Mouse (Mus musculus): Measurements from ENCODE around the gene Casc4. TPM values are rescaled to one million over a fixed set of nuclear protein-coding genes. Genes with fewer than 3 reads are reported as not detected.

Gene Casc4
- 0.93 and 2.3 TPM in 2 replicates for polyA plus RNA-seq (2012; rRNA removed)

- no peak for DNase-seq (ENCODE audit: low read depth, low spot score)
- under 1% methylated on average over 43 of the region's 43 CpGs for WGBS
These were observed at the start of gene Casc4 for GRCm38 (mm10) chr2:121866632-121867050. Gene Casc4 (plus strand): TSS chr2:121866970.

GRCm38 (mm10) chr2:121821787-121822186 is 45.0 kb upstream of the Casc4 start:
- WGBS: 97% methylated on average over 7 of the region's 7 CpGs

DNA sequence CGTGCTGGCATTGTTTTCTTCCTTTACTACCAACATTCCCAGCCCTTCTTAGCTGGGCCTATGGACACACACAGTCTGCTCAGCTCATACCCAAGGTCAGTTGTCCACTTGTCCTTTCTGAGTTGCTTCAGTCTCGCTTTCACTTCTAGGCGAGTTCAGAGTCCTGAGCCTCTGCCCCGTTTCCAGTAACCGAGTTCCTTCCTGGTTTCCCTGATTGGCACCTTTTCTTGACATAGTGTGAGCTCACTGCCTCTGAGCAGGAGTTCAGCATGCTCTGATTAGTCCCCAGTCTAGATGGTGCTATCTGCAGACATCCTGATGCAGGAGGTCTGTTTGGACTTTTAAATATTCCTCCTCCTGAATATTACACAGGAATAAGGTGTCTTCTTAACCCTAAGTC is 42.1 kb upstream of the Casc4 start:
- DNase-seq (ENCODE audit: low read depth, low spot score): no peak
- WGBS: 34% methylated on average over 5 of the region's 5 CpGs

More at GRCm38 (mm10) chr2:121821787-121822186, 45.0 kb upstream of the Casc4 start:
- DNase-seq (ENCODE audit: low read depth, low spot score): no peak

DNA sequence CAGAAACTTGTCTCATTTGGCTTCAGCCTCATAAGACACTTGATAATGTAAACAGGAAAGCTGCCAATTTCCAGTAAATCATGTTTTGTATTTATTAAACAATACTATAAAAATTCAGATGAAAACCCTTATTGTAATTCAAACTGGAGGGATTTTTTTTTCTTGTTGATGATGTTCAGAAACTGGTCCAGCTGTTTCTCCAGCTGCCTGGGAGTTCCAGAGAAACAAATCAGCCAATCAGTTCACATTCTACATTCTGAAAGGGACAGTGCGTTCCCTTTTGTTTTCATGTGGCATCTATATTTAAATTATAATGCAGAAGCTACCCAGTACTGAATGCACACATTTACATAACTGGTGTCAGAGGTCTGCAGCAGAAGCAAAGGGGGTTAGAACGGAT is 40.6 kb upstream of the Casc4 start:
- no peak for DNase-seq (ENCODE audit: low read depth, low spot score)
- 64% methylated on average over 2 of the region's 2 CpGs for WGBS

- DNase-seq (ENCODE audit: low read depth, low spot score): no peak
- WGBS: 86% methylated on average over 3 of the region's 3 CpGs
These were observed 38.4 kb upstream of the Casc4 start for GRCm38 (mm10) chr2:121828411-121828810.

- 9% methylated on average over 5 of the region's 5 CpGs for WGBS
- no peak for DNase-seq (ENCODE audit: low read depth, low spot score)
These were observed 34.3 kb upstream of the Casc4 start for GRCm38 (mm10) chr2:121832484-121832894.

DNA sequence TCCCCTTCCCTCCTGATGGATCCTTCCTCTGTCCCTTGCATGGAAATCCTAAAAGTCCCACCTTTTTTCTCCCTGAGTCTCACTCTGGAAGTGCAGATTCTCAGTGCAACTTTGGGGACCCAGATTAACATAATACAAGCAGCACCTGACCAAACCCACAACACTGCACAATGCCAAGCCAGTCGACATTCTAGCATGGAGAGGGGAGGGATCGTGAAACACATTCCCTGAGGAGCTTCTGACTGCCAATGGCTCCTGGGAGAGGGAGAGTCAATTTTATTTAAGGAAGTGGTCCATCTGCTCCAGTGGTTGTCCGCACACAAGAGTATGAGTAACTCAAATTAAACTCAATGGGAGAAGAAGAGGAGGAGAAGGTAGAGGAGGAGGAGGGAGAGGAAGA is 31.8 kb upstream of the Casc4 start:
- DNase-seq (ENCODE audit: low read depth, low spot score): no peak

DNA sequence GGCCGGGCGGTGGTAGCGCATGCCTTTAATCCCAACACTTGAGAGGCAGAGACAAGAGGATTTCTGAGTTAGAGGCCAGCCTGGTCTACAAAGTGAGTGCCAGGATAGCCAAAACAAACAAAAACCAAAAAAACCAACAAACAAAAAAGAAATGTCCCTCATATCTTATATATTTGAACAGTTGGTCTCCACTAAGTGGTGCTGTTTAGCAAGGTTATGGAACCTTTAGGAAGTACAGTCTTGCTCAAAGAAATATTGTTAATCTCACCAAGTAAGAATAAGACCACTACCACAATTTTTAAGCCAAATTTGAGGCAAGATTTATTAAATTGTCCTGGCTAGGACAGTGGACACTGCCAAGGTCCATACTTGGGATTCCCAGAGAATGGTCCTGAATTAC is 25.3 kb upstream of the Casc4 start:
- DNase-seq (ENCODE audit: low read depth, low spot score): no peak
- WGBS: 96% methylated on average over 3 of the region's 3 CpGs

More for the DNA sequence above, 31.8 kb upstream of the Casc4 start:
- 24% methylated on average over 3 of the region's 3 CpGs for whole genome bisulfite sequencing

GRCm38 (mm10) chr2:121842249-121842648 is 24.5 kb upstream of the Casc4 start:
- DNase-seq (ENCODE audit: low read depth, low spot score): no peak
- WGBS: 57% methylated on average over 3 of the region's 3 CpGs

DNA sequence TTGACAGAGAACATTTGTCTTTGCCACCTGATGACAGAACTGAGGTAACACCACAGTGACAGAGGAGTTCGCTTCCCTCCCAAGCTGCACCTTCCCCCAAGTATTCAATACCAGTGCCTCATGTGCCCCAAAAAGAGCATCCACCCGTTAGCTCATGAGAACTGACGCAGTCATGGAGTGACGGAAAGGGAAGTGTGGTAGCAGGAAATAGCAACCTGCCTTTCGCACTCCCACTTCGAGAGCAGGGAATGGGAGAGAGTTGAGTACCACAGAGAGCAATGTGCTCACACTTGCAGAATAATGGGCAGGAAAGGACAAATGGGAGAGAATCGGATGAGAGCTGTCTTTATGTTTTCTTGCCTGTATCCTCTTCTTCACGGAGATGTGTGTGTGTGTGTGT is 20.7 kb upstream of the Casc4 start:
- WGBS: 65% methylated on average over 8 of the region's 8 CpGs
- no peak for DNase-seq (ENCODE audit: low read depth, low spot score)

DNA sequence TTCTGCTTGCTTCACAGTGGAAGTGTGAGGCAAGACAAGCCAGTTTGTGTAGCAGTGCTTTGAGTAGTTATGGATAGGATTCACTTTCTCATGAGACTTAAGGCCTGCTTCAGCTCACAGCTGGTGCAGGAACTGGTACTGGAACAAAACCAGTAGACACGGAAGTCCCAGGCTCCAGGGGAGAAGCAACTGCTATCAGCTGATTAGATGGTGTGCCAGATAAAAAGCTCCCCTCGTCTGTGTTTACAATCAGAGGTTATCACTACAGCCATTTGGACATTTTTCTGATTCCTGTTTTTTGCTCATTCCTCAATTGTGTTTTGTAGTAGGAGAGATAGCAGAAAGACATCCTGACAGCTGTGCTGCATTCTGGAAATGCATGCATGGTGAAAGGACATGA is 14.7 kb upstream of the Casc4 start:
- WGBS: 40% methylated on average over 2 of the region's 2 CpGs
- DNase-seq (ENCODE audit: low read depth, low spot score): no peak

DNA sequence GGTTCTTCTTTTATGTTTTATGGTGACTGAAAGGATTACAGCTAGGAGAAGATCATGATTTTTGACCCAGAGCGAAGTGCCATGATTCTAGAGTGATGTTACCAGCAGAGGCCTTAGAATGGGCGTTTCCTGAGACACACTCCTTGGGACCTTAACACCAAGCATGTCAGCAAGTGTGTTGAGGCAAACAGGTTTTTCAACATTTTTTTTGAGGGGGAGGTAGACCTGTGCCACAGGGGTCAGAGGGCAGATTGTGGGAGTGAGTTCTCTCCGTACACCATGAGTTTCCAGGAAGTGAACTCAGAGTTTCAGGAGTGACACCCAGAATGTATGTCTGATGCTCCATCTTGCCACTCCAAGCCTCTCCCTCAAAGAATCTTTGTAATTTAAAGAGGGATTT is 12.8 kb upstream of the Casc4 start:
- WGBS: 52% methylated on average over 3 of the region's 3 CpGs
- no peak for DNase-seq (ENCODE audit: low read depth, low spot score)

GRCm38 (mm10) chr2:121859380-121859980 is 7.3 kb upstream of the Casc4 start:
- WGBS: 68% methylated on average over 5 of the region's 5 CpGs
- DNase-seq (ENCODE audit: low read depth, low spot score): no peak

- no peak for DNase-seq (ENCODE audit: low read depth, low spot score)
- WGBS: under 1% methylated on average over 18 of the region's 18 CpGs
These were observed 634 bp upstream of the Casc4 start for GRCm38 (mm10) chr2:121866071-121866601.

DNA sequence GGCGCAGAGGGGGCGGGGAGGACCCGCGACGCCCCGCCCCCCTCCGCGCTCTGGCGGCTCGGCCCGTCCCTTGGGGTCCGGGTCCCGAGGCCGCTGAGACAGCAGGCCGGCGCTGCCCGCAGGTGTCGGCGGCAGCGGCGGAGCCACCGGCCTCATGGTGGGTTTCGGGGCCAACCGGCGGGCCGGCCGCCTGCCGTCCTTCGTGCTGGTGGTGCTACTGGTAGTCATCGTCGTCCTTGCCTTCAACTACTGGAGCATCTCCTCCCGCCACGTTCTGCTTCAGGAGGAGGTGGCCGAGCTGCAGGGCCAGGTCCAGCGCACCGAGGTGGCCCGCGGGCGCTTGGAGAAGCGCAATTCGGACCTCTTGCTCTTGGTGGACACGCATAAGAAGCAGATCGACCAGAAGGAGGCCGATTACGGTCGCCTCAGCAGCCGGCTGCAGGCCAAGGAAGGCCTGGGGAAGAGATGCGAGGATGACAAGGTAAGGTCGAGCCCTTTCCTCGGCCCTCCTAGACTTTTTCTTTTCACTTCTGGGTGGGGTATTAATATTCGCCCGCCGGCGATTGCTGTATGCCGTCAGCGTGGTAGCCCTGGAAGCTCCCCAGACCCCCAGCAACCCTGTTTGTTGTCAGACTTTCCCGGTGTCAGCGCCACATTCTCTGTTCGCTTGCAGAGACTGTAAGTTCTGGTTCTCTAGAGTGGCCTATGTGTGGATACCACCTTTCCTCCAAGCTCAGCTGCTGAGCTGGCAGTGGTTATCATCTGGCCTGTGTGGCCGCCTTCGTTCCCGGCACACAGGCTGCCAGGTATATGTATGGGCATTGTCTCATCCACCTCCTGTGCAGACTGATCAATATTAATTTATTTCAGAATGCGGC is 520 bp downstream of the Casc4 start:
- 2% methylated on average over 60 of the region's 63 CpGs for WGBS
- no peak for DNase-seq (ENCODE audit: low read depth, low spot score)

- DNase-seq (ENCODE audit: low read depth, low spot score): no peak
- WGBS: 98% methylated on average over 1 of the region's 1 CpGs
These were observed 12.7 kb downstream of the Casc4 start for GRCm38 (mm10) chr2:121879506-121879905.

DNA sequence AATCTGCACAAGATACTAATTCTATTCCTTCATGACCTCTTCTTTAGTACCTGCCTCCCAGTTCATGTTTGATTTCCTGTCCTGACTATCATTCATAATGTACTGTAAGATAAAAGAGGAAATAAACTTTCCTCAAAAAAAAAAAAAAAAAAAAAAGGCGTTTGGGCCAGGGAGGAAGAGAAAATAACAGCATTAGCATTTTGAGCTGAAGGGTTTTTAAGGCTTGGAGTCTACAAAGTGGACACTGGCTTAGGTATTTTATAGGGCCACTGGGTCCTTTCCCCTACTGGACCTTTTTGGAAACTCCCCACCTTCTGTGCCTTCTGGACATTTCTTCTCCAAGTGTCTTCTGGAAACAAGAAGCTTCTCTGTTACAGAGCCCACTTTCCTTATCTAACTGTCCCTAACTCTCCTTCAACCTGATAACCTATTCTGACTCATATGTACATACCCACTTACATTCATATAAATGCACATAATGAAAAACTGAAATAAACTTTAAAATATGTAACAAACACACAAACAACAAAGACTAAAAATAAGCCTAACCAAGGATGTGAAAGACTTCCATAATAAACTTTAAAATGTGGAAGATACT is 18.8 kb downstream of the Casc4 start:
- 0% methylated on average over 1 of the region's 1 CpGs for WGBS

GRCm38 (mm10) chr2:121886406-121886805 is 19.6 kb downstream of the Casc4 start:
- no peak for DNase-seq (ENCODE audit: low read depth, low spot score)
- 100% methylated on average over 1 of the region's 1 CpGs for WGBS

More for the DNA sequence above, 18.8 kb downstream of the Casc4 start:
- DNase-seq (ENCODE audit: low read depth, low spot score): no peak

DNA sequence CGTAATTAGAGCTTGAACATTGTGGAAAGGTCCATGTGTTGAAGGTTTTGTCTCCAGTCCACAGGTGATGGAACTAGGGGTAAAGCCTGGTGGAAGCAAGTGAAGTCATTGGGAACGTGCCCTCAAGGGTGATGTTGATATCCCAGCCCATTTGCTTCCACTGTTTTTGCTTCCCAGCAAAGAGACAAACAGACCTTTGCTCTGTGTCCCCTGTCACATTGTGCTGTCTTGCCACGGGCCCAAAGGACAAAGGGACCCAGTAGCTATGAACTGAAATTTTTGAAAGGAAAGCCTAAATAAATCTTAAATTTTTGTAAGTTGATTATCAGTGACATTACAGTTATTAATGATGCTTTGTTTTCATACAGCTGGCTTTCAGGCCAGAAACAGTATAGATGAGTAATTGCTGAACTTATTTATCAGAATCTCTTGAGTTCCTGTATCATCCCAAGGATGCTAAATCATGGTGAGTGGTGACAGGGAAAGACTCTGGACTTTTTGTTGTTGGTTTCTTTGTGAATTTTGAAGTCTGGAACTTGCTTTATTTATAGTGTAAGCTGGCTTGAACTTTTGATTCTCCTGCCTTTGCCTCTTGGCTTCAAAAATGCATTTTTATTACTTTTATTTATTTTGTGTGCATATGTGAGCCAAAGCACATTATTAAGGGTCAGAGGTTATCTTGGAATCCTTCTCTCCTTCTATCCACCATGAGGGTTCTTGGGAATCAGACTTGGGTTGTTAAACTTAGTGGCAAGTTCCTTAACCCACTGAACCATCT is 22.1 kb downstream of the Casc4 start:
- WGBS: 56% methylated on average over 3 of the region's 3 CpGs
- no peak for DNase-seq (ENCODE audit: low read depth, low spot score)

DNA sequence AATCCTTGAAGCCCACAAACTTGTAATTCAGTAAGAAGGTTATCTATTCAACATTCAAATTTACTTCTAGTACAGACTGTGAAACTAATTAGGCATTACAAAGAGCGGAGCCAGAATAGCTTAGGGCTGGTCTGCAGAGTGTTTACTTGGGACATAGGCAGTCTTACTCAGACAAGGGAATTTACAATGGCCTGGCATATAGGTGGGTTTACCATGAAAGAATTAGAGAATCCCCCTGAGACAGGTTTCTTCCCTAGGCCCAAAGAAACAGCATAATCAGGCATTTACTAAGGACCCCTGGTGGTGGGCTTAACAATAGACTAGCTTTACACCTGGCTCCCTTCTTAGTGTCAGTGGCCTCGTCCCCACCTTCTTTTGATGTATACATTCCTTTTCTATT is 28.5 kb downstream of the Casc4 start:
- DNase-seq (ENCODE audit: low read depth, low spot score): no peak
- WGBS: 90% methylated on average over 2 of the region's 2 CpGs
